Mouse (Mus musculus) testis, adult 2 months (tissue): Measurements from ENCODE around the gene Il21r. TPM values are rescaled to one million over a fixed set of nuclear protein-coding genes. Genes with fewer than 3 reads are reported as not detected.
A peak's percentile ranks its signal among the peaks of the same experiment; 100 is the strongest.

ENCODE experiments used
- H3K27ac ChIP-seq: fragments of 200-500 bp; 2 replicates; pipeline ENCODE4 v1.5.1; 2012; ENCODE audit warnings: low read depth, low read length; ENCODE audit not compliant: control insufficient read depth, insufficient read depth
- H3K27me3 ChIP-seq: fragments of 200-500 bp; 2 replicates; pipeline ENCODE4 v1.6.1; 2012; ENCODE audit warnings: mild to moderate bottlenecking, low read length, moderate library complexity; ENCODE audit not compliant: control insufficient read depth, insufficient read depth
- H3K36me3 ChIP-seq: fragments of 200-500 bp; 2 replicates; pipeline ENCODE4 v1.6.1; 2012; ENCODE audit warnings: mild to moderate bottlenecking, low read length; ENCODE audit not compliant: control insufficient read depth, insufficient read depth
- H3K4me1 ChIP-seq: fragments of 200-500 bp; 2 replicates; pipeline ENCODE4 v1.6.1; 2012; ENCODE audit warnings: low read length; ENCODE audit not compliant: control insufficient read depth, insufficient read depth
- H3K4me3 ChIP-seq: fragments of 200-500 bp; 2 replicates; pipeline ENCODE4 v1.5.1; 2012; ENCODE audit warnings: low read depth, mild to moderate bottlenecking, low read length, moderate library complexity, mixed read lengths; ENCODE audit not compliant: control insufficient read depth
- CTCF ChIP-seq: fragments of 200-500 bp; IDR thresholded peaks from 2 replicates; pipeline ENCODE4 v1.5.1; 2012; ENCODE audit warnings: low read depth, mild to moderate bottlenecking, inconsistent platforms, low read length, moderate library complexity; ENCODE audit not compliant: control insufficient read depth, insufficient read depth, insufficient replicate concordance
- POLR2A ChIP-seq: fragments of 200-500 bp; IDR thresholded peaks from 2 replicates; pipeline ENCODE4 v1.6.1; 2012; ENCODE audit warnings: low read depth, mild to moderate bottlenecking, inconsistent platforms, low read length, moderate library complexity; ENCODE audit not compliant: control insufficient read depth
- polyA plus RNA-seq: library from polyadenylated mRNA; depleted of rRNA; stranded (reverse); fragments of >200 nt; gene quantifications from 2 replicates; pipeline ENCODE4 v1.2.3, GENCODE M21; 2012; rRNA removed

The Il21r gene
- polyA plus RNA-seq, 1 experiment = 0.10 TPM

DNA sequence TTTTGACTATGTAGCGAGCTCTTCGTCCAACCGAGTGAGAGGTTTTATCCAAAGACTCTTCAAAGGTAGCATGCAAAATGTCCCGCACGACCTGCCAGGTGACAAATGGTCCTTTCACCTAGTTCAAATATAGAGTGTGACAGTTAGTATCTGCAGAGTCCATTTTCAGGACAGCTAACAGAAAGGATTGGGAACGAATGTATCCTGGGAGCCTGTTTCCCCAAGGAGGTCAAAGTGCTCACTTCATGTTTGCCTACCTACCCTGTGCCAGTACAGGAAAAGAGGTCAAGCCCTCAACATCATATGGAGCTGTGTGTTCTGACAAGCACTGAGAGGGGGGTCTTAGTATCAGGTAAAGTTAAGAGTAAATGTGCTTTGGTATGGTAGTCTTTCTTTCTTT, 54.3 kb downstream of the Il21r start:
- TF ChIP-seq CTCF = no peak
- TF ChIP-seq POLR2A = no peak
- H3K27ac ChIP-seq = no peak overlapping the region

DNA sequence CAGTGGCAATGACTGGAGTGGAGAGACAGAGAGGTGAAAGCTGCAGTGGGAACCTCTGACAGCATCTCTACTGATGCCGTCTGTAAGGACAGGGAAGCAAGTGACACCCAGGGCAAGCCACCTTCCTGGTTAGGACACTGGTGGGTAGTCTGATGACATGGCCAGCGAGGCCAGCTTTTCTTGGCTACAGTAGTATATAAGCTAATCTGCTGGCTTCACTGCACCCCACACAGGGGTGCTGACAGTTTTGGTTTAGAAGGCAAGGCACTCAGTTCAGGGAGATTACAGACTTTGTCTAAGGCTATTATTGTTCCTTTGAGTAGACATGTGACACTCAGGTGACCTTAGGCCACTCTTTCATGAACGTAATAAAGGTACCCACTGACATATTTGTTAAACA, 60.4 kb downstream of the Il21r start:
- Histone ChIP-seq H3K36me3 (peaks cover 10% of the 10 kb centered on the region), H3K27ac (no peak overlapping the region), H3K4me3 (no peak overlapping the region), H3K4me1 (no peaks in the 10 kb centered on the region), H3K27me3 (no peaks in the 10 kb centered on the region)
- no peak for TF ChIP-seq POLR2A
- TF ChIP-seq CTCF = no peak

More for the DNA sequence above, 54.3 kb downstream of the Il21r start:
- Histone ChIP-seq H3K27me3 (no peaks in the 10 kb centered on the region), H3K36me3 (peaks cover 10% of the 10 kb centered on the region), H3K4me3 (no peak overlapping the region), H3K4me1 (no peaks in the 10 kb centered on the region)

DNA sequence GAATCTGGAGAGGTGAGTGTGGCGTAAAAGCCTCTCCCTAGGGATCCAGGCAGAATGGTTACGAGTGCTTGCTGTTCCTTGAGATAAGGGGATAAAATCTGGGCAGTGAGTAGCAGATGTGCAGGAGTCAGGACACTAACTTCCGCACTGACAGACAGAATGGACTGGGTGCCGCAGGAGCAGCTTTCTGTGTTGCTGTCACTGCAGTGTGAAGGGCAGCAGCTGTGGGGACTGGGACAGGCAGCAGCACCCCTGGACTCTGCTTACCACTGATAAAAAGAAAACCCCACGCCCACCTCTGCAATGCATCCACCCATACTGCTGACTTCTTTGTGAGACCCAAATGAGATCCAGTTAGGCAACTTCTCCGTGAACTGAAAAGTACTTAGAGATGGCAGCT, 67.6 kb downstream of the Il21r start:
- TF ChIP-seq CTCF (no peak), POLR2A (no peak)
- no peak overlapping the region for H3K27ac ChIP-seq
- no peak overlapping the region for H3K4me3 ChIP-seq
- H3K4me1 ChIP-seq = no peaks in the 10 kb centered on the region; the same call in 1 of the 2 replicates
- H3K27me3 ChIP-seq = no peaks in the 10 kb centered on the region
- H3K36me3 ChIP-seq = peaks cover 18% of the 10 kb centered on the region

DNA sequence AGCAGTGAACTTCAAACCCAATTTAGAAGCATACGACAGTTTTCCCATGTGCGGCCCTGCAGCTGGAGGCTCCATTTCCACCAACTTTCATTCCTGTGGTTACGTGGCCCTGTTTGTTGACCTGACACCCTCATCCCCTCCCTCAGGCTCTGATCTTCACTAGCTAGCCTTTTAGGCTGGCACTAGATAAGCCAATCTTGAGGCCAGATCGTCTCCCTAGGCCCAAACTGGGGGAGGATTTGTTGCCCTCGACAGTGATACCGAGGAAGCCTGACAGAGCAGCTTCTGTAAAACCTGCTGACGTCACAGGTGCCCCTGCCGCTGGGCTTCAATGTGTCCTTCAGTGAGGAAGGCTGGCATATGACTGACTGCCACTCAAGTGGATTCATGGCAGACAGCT, 68.2 kb downstream of the Il21r start:
- Histone ChIP-seq H3K4me3 (no peak overlapping the region), H3K4me1 (no peaks in the 10 kb centered on the region; the same call in 1 of the 2 replicates), H3K27me3 (no peaks in the 10 kb centered on the region), H3K27ac (peak overlapping the region; percentile 22; the same call in 1 of the 2 replicates), H3K36me3 (peaks cover 20% of the 10 kb centered on the region)
- TF ChIP-seq CTCF (no peak), POLR2A (no peak)

DNA sequence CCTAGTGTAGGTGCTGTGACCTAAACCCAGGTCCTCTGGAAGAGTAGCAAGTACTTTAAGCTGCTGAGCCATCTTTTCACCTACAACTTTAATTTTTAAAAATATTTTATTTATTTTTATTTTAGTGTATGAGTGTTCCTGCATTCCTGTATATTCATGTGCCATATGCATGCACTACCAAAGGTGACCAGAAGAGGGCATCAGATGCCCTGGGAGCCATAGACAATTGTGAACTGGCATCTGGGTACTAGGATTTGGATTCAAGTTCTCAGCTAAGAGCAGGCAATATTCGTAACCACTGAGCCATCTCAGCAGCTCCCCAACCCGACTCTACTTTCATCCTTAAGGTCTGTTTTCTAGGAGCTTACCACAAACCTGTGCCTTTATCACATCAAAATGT, 71.7 kb downstream of the Il21r start:
- H3K36me3 ChIP-seq = peaks cover 17% of the 10 kb centered on the region
- H3K4me1 ChIP-seq = no peaks in the 10 kb centered on the region; the same call in 1 of the 2 replicates
- no peaks in the 10 kb centered on the region for H3K27me3 ChIP-seq
- no peak overlapping the region for H3K27ac ChIP-seq
- H3K4me3 ChIP-seq = no peak overlapping the region
- no peak for TF ChIP-seq CTCF
- no peak for TF ChIP-seq POLR2A

DNA sequence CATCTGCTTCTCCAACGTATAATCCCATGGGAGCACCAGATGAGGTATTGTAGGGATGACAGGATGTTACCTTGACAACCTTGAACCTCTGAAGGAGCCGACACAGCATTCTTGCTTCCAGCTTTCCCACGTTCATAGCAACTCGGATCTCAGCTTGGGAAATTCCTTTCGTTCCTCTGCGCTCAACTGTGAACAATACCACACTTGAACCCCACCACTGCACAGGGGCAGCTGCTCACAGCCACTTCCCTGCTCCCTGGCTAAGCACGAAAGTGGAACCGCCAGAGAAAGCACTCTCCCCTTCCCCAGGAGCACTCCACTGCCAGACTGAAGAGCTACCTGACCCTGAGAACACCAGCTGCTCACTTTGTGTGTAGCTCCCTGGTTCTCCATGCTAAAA, 75.5 kb downstream of the Il21r start:
- no peak overlapping the region for H3K27ac ChIP-seq
- TF ChIP-seq POLR2A (no peak), CTCF (no peak)

DNA sequence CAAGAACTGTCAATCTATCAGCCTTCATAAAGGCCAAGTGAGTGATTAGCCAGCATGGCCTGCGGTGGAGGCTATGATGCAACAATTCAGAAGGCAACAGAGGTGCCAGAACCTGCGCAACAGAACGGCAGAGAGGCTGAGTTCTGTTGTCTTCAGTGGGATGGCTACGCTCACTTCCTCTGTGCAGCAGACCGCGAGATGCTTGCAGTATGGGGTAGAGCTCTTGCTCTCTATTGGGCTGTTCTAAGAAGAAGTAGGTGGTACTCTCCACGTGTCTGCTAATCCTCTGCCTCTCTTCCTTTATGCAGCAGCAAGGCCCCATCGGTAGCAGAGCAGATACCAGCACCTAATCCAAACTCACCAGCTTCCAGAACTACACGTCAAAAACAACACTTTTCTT, 76.7 kb downstream of the Il21r start:
- TF ChIP-seq CTCF (no peak), POLR2A (no peak)

More for the DNA sequence above, 75.5 kb downstream of the Il21r start:
- H3K4me1 ChIP-seq = no peaks in the 10 kb centered on the region
- H3K27me3 ChIP-seq = no peaks in the 10 kb centered on the region
- H3K36me3 ChIP-seq = peaks cover 9% of the 10 kb centered on the region
- H3K4me3 ChIP-seq = no peak overlapping the region

More for the DNA sequence above, 76.7 kb downstream of the Il21r start:
- H3K36me3 ChIP-seq = peaks cover 8% of the 10 kb centered on the region
- H3K4me1 ChIP-seq = no peaks in the 10 kb centered on the region
- H3K4me3 ChIP-seq = no peak overlapping the region
- H3K27me3 ChIP-seq = no peaks in the 10 kb centered on the region
- no peak overlapping the region for H3K27ac ChIP-seq

Other genes with a start within 250 kb of the Il21r start
- 3.1 TPM in 2 replicates for gene Kdm8, start 158.8 kb upstream of the Il21r start, polyA plus RNA-seq
- gene Nsmce1, start 111.8 kb upstream of the Il21r start, polyA plus RNA-seq = 181 and 191 TPM in 2 replicates
- 3.3 and 4.5 TPM in 2 replicates for gene Il4ra, start 51.3 kb upstream of the Il21r start, polyA plus RNA-seq
- gene Gtf3c1, start 104.4 kb downstream of the Il21r start, polyA plus RNA-seq = 33.8 and 35.4 TPM in 2 replicates
- gene D430042O09Rik, start 104.5 kb downstream of the Il21r start, polyA plus RNA-seq = 56.6 and 57.7 TPM in 2 replicates